Mouse (Mus musculus) v-Abl transformed pro-B cells (cell line): ENCODE measurements around the gene Slc12a5.

Experiments
- in situ Hi-C, 2 experiments: fragments of 400-800 bp; cut with MboI; formaldehyde crosslinking; loops; one replicate each; pipeline ENCODE4 v1.15.1; 2025; ENCODE audit not compliant: unreplicated experiment in 2 of 2

The Slc12a5 gene

GRCm38 (mm10) chr2:164942692-164943290 lies 17.8 kb upstream of the Slc12a5 start:
- in situ Hi-C loops = no loop called here

GRCm38 (mm10) chr2:164947506-164947905 lies 13.1 kb upstream of the Slc12a5 start:
- in situ Hi-C loops = no loop called here

- in situ Hi-C loops = no loop called here
These were observed 12.7 kb upstream of the Slc12a5 start for GRCm38 (mm10) chr2:164947930-164948329.

DNA sequence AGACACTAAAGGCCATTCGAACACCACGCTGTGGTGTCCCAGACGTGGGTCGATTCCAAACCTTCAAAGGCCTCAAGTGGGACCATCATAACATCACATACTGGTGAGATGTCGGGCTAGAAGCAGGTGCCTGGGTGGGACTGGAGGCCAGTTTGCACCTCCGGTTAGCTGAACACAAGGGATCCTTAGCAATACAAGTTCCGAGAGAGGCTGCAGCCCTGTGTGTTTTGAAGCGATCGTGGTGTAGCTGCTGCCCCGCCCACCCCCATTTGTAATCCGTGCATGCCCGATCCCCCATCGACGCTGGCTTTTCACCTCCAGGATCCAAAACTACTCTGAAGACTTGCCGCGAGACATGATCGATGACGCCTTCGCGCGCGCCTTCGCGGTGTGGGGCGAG lies 11.6 kb upstream of the Slc12a5 start:
- in situ Hi-C loops = no loop called here

DNA sequence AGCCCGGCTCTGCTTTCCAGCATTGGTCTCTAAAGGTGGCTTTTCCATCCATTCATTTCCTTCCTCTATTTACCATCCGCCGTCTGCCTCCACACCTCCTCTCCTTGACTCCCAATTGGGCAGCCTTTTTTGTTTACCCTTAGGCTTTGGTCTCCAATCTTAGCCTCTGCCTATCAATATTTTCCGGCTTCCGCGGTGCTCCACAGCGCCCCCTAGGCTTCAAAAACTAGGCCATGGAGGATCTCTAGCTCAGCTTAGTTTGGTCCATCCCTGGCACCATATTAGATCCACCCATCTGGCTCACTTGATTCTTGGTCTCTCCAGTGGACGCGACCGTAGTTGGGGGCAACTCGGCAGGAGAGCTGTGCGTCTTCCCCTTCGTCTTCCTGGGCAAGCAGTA lies 10.1 kb upstream of the Slc12a5 start:
- in situ Hi-C loops = loop anchor here (10.0 to 25.0 kb wide), 2 partner anchors 324 to 537 kb away; partner anchors contain the start of gene Trp53rka (in 1 of the 2)

- in situ Hi-C loops = loop anchor here (10.0 to 25.0 kb wide), 2 partner anchors 323 to 536 kb away; partner anchors contain the start of gene Trp53rka (in 1 of the 2)
These were observed 8.9 kb upstream of the Slc12a5 start for GRCm38 (mm10) chr2:164951745-164952144.

DNA sequence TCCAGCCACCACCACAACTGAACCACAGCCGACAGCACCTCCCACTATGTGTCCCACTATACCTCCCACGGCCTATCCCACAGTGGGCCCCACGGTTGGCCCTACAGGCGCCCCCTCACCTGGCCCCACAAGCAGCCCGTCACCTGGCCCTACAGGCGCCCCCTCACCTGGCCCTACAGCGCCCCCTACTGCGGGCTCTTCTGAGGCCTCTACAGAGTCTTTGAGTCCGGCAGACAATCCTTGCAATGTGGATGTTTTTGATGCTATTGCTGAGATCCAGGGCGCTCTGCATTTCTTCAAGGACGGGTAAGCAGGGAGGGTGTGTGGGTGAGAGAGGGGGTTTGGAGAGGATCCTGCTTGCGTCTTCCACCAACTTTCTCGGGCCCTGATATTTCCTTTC lies 8.2 kb upstream of the Slc12a5 start:
- in situ Hi-C loops = loop anchor here (10.0 to 25.0 kb wide), 2 partner anchors 322 to 535 kb away; partner anchors contain the start of gene Trp53rka (in 1 of the 2)

DNA sequence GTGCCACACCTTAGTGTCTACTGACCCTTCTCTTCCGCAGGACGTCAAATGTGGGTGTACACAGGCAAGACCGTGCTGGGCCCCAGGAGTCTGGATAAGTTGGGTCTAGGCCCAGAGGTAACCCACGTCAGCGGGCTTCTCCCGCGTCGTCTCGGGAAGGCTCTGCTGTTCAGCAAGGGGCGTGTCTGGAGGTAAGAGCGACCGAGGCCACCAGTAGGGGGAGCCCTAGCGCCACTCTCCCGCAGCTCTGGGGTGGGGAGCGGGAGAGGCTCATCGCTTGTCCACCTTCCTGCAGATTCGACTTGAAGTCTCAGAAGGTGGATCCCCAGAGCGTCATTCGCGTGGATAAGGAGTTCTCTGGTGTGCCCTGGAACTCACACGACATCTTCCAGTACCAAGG lies 7.4 kb upstream of the Slc12a5 start:
- in situ Hi-C loops = loop anchor here (10.0 to 25.0 kb wide), 2 partner anchors 322 to 534 kb away; partner anchors contain the start of gene Trp53rka (in 1 of the 2)

DNA sequence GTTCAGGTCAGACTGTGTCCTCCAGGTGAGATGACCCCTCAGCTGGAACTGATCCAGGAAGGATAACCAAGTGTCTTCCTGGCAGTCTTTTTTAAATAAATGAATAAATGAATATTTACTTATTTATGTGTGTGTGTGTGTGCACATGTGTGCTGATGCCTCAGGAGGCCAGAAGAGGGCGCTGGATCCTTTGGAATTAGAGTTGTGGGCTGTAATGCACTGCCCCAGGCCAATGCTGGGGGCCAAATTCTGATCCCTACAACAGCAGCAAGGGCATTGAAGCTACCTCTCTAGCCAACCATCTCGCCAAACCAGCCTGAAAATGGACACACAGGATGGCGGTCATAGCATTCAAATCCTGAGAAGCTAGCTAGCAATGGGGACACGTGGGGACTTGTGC lies 4.9 kb upstream of the Slc12a5 start:
- in situ Hi-C loops = loop anchor here (5.0 to 25.0 kb wide), 4 partner anchors 33 to 532 kb away; partner anchors contain the start of gene Trp53rka (in 1 of the 2)

DNA sequence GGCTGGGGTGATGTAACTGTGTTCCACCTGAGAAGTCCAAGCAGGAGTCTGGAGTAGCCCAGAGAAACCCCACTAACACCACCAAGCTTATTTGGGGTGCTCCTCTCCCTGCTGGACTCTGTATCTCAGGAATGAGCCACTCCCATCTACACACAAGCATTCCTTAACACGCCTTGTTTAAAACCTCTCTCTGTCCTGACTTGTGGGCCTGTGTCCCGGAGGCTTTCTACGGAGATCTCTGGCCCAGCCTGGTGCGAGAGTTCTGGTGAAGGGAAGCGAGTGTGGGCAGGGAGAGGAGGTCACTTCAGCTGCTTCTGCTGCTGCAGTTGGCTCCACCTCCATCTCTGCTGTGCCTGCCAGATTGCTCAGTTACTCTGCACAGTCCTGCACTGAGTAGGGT lies 4.4 kb upstream of the Slc12a5 start:
- in situ Hi-C loops = loop anchor here (5.0 to 25.0 kb wide), 4 partner anchors 34 to 531 kb away; partner anchors contain the start of gene Trp53rka (in 1 of the 2)

DNA sequence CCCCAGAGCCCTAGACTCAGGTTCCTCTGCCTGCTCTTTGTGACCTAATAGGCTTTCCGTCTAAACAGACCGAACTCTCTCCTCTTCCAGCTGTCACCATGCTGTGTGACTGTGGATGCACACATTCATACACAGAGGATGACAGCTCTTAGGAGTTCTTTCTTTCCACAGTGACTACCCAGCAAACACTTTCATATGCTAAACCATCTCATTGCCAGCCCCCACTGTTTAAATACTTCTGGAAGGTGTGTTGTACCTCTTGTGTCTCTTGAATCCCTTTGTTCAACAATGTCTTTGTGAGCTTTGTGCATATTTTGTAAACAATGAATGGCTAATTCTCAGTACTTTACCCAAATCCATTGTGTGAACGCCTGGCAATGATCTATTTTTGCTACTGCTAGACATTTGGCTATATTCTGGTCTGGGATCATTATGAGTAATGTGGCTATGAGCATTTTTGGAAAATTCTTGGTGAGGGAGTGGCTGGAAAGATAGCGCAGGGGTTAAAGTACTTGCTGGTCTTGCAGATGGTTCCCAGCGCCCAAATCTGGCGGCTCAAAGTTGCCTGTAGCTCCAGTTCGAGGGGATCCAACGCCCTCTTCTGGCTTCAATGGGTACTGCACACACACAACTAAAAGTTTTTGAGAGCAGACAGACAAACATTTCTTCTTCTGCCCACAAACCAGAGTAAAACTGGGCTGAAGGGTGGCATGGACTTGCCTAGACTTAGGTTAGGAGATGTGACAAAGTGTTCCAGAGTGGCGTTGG lies 2.9 kb upstream of the Slc12a5 start:
- in situ Hi-C loops = loop anchor here (5.0 to 25.0 kb wide), 4 partner anchors 35 to 530 kb away; partner anchors contain the start of gene Trp53rka (in 1 of the 2)

- in situ Hi-C loops = loop anchor here (10.0 to 25.0 kb wide), 3 partner anchors 313 to 526 kb away; partner anchors contain the start of gene Trp53rka (in 1 of the 2)
These were observed 1.0 kb downstream of the Slc12a5 start for GRCm38 (mm10) chr2:164961506-164962182.

DNA sequence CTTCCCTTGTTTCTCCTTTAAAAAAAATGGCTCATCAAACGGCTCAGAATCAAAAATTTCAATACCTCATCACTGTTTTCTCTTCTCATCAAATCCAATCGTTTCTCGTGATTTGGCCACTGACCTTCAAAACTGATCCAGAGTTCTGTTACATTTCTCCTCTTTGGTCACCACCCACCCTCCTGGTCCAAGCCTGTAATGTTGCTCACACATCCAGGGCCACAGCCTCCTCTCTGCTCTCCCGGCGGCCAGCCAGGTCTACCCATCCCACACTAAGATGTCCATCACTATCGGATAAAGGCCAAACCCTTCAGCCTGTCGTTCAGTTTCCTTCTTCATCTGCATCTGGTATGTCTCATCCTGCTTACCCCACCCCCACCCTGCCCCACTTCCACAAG lies 1.6 kb downstream of the Slc12a5 start:
- in situ Hi-C loops = loop anchor here (10.0 to 25.0 kb wide), 3 partner anchors 313 to 525 kb away; partner anchors contain the start of gene Trp53rka (in 1 of the 2)

DNA sequence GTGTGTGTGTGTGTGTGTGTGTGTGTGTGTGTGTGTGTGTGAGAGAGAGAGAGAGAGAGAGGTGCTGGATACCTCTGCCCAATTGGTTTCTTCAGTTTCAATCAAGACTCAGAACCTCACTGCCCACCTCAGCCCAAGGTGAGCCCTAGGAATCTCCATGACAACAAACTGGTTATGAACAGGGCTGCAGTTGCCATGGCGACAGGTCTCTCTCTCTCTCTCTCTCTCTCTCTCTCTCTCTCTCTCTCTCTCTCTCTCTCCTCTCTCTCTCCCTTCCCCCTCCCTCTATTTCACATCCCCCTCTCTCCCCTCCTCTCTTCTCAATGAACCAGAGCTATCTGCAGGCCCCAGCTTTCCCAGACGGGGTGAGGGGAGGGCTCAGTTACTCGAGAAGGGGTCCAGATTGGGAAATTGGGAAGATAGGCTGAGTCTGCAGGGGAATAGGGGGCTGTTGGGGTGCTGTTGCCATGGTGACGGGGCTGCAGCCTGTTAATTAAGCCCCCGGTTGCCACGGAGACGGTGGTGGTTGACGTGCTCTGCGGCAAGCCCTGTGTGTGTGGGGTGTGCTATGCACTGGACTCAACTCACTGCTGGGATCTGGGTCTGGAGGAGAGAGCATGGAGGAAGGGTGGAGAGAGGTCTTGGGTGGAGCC lies 3.8 kb downstream of the Slc12a5 start:
- in situ Hi-C loops = loop anchor here (10.0 to 25.0 kb wide), 3 partner anchors 310 to 523 kb away; partner anchors contain the start of gene Trp53rka (in 1 of the 2)

- in situ Hi-C loops = loop anchor here (10.0 to 25.0 kb wide), 3 partner anchors 310 to 522 kb away; partner anchors contain the start of gene Trp53rka (in 1 of the 2)
These were observed 4.4 kb downstream of the Slc12a5 start for GRCm38 (mm10) chr2:164964981-164965380.

DNA sequence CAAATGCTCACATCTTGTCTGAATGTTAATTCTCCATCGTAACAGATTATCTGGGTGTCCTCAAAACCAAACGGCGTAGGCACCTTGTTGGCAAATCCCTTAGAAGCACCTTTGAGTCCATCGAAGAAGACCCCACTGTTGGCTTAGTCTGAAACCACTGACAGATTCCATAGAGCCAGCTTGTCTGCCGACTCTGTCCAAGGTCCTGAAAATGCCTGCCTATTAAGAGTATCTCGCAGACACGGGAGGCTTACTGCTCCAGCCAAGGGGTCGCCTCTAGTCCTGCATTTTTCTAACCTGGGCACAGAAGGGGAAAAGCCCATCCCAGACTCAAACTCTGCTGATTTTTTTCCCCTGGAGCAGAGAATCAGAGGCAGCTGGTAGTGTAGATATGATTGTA lies 5.8 kb downstream of the Slc12a5 start:
- in situ Hi-C loops = loop anchor here (10.0 to 25.0 kb wide), 3 partner anchors 308 to 521 kb away; partner anchors contain the start of gene Trp53rka (in 1 of the 2)

DNA sequence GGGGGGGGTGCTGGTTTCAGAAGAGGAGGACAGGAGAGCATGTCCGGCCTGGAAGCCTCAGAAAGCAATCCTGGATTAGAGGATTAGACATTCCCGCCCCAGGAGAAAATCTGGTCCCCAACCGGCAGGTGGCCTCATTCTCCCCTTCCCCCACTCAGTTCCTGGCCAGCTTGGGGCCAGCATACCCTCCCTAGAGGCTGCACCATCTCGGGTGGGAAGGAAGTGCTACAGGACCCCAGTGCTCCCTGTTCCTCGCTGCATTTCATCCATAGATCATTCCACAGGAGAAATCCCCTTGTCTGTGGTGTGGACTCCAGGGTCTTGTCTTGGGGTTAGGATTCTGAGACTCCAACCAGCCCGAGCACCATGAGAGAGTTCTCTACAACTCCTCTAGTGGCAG lies 6.6 kb downstream of the Slc12a5 start:
- in situ Hi-C loops = loop anchor here (10.0 to 25.0 kb wide), 3 partner anchors 308 to 520 kb away; partner anchors contain the start of gene Trp53rka (in 1 of the 2)

GRCm38 (mm10) chr2:164967761-164968440 lies 7.3 kb downstream of the Slc12a5 start:
- in situ Hi-C loops = loop anchor here (10.0 to 25.0 kb wide), 3 partner anchors 307 to 519 kb away; partner anchors contain the start of gene Trp53rka (in 1 of the 2)

DNA sequence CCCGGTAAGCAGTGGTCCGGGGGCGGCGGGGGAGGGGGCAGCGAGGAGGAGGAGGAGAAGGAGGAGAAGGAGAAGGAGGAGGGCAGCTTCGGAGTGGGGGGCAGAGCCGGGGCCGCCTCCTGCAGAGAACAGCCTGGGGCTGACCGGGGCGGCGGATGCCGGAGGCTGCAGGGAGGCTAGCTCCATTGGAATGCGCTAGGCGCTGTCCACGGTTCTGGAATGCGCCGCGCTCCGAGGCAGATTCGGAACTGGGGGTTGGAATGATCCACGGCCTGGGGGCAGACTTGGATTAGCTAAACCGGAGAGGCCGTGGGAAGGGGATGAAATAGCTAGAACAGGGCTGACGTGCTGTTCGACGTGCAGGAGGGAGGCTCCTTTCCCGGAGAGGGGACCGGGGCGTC lies 7.8 kb downstream of the Slc12a5 start:
- in situ Hi-C loops = loop anchor here (10.0 to 25.0 kb wide), 3 partner anchors 306 to 519 kb away; partner anchors contain the start of gene Trp53rka (in 1 of the 2)
